Mouse (Mus musculus) CH12.LX (cell line): ENCODE data around the gene Cdc42. TPM values are rescaled to one million over a fixed set of nuclear protein-coding genes. Genes with fewer than 3 reads are reported as not detected.

ENCODE experiments used
- DNase-seq: peaks from one replicate; pipeline ENCODE4 v3.0.0-alpha.2; 2013; ENCODE audit errors: extremely low read depth
- H3K27ac ChIP-seq: 2 replicates; pipeline ENCODE4 v1.5.1; 2012; ENCODE audit warnings: low read depth, mild to moderate bottlenecking, control low read depth, moderate library complexity; ENCODE audit not compliant: insufficient read depth
- H3K27me3 ChIP-seq: replicated peaks from 2 replicates; pipeline ENCODE3; 2012; ENCODE audit warnings: inconsistent platforms
- H3K36me3 ChIP-seq, 2 experiments: replicated peaks in 1 of 2; 2 replicates each; pipeline versions ENCODE3 to v1.6.1; 2012; ENCODE audit warnings: inconsistent platforms in 1 of 2, low read length in 1 of 2, mild to moderate bottlenecking in 1 of 2, mixed read lengths in 1 of 2, moderate library complexity in 1 of 2; ENCODE audit not compliant: control insufficient read depth in 1 of 2, insufficient read depth in 1 of 2
- H3K4me1 ChIP-seq, 2 experiments: 2 replicates each; pipeline ENCODE4 v1.6.1; 2012; ENCODE audit warnings: inconsistent platforms in 1 of 2, moderate library complexity in 1 of 2; ENCODE audit not compliant: insufficient read depth in 2 of 2, control insufficient read depth in 1 of 2
- H3K4me2 ChIP-seq: 2 replicates; pipeline ENCODE4 v1.6.1; 2012; ENCODE audit warnings: low read depth, mild to moderate bottlenecking, control low read depth; ENCODE audit not compliant: poor library complexity, insufficient read depth, severe bottlenecking
- H3K4me3 ChIP-seq, 3 experiments: fragments of 150-350 bp in 1 of 3; sonication (generic) in 1 of 3; replicated peaks in 1 of 3; 2 replicates each; pipeline versions ENCODE3 to v1.5.1; 2011 to 2012; ENCODE audit warnings: low read depth in 2 of 3, low read length in 2 of 3, mild to moderate bottlenecking in 2 of 3, moderate library complexity in 2 of 3, control low read depth in 1 of 3, improper control_type of control experiment in 1 of 3, inconsistent platforms in 1 of 3, mixed read lengths in 1 of 3; ENCODE audit not compliant: poor library complexity in 1 of 3
- H3K79me2 ChIP-seq: replicated peaks from 2 replicates; pipeline ENCODE4 v1.6.1; 2012; ENCODE audit warnings: mild to moderate bottlenecking, moderate library complexity; ENCODE audit not compliant: control insufficient read depth, poor library complexity, insufficient read depth, severe bottlenecking; ENCODE audit errors: extremely low read depth
- H3K9ac ChIP-seq: 2 replicates; pipeline ENCODE4 v1.6.1; 2012; ENCODE audit warnings: low read depth, mild to moderate bottlenecking, control low read depth, moderate library complexity; ENCODE audit not compliant: insufficient read depth
- H3K9me3 ChIP-seq: replicated peaks from 2 replicates; pipeline ENCODE3; 2012; ENCODE audit warnings: low read length, inconsistent platforms, mixed read lengths
- CHD1 ChIP-seq: IDR thresholded peaks from 2 replicates; pipeline ENCODE4 v1.6.1; 2012; ENCODE audit warnings: low read depth, low read length, improper control_type of control experiment, inconsistent platforms
- CTCF ChIP-seq, 2 experiments: IDR thresholded peaks in 1 of 2; conservative IDR thresholded peaks in 1 of 2; 2 replicates each; pipeline ENCODE4 v1.5.1; 2011 to 2012; ENCODE audit warnings: low read depth in 2 of 2, low read length in 2 of 2, improper control_type of control experiment in 1 of 2, inconsistent platforms in 1 of 2, mild to moderate bottlenecking in 1 of 2, moderate library complexity in 1 of 2
- E2F4 ChIP-seq: IDR thresholded peaks from 2 replicates; pipeline ENCODE4 v1.6.1; 2011; ENCODE audit warnings: low read depth, low read length, improper control_type of control experiment; ENCODE audit not compliant: insufficient replicate concordance
- ELF1 ChIP-seq: IDR thresholded peaks from 2 replicates; pipeline ENCODE4 v1.6.1; 2014; ENCODE audit warnings: low read depth, mild to moderate bottlenecking, inconsistent platforms, low read length, improper control_type of control experiment
- EP300 ChIP-seq: IDR thresholded peaks from 2 replicates; pipeline ENCODE4 v1.6.1; 2011; ENCODE audit warnings: low read length, improper control_type of control experiment
- ETS1 ChIP-seq: conservative IDR thresholded peaks from 2 replicates; pipeline ENCODE4 v1.6.1; 2012; ENCODE audit warnings: low read depth, mild to moderate bottlenecking, inconsistent platforms, low read length, improper control_type of control experiment, moderate library complexity
- GABPA ChIP-seq: IDR thresholded peaks from 2 replicates; pipeline ENCODE4 v1.6.1; 2012; ENCODE audit warnings: low read depth, low read length, improper control_type of control experiment, inconsistent platforms; ENCODE audit not compliant: insufficient replicate concordance
- JUN ChIP-seq: IDR thresholded peaks from 2 replicates; pipeline ENCODE4 v1.6.1; 2011; ENCODE audit warnings: low read depth, mild to moderate bottlenecking, low read length, improper control_type of control experiment, moderate library complexity; ENCODE audit not compliant: insufficient read depth
- KAT2A ChIP-seq: IDR thresholded peaks from 2 replicates; pipeline ENCODE4 v1.6.1; 2012; ENCODE audit warnings: low read length, improper control_type of control experiment, inconsistent platforms; ENCODE audit not compliant: insufficient replicate concordance
- MAFK ChIP-seq: IDR thresholded peaks from 2 replicates; pipeline ENCODE4 v1.6.1; 2011; ENCODE audit warnings: low read length, improper control_type of control experiment; ENCODE audit not compliant: insufficient replicate concordance
- MAX ChIP-seq: IDR thresholded peaks from 2 replicates; pipeline ENCODE4 v1.6.1; 2011; ENCODE audit warnings: low read length, improper control_type of control experiment
- MAZ ChIP-seq: IDR thresholded peaks from 2 replicates; pipeline ENCODE4 v1.6.1; 2012; ENCODE audit warnings: low read depth, mild to moderate bottlenecking, inconsistent platforms, low read length, improper control_type of control experiment, moderate library complexity
- MXI1 ChIP-seq: IDR thresholded peaks from 2 replicates; pipeline ENCODE4 v1.6.1; 2011; ENCODE audit warnings: mild to moderate bottlenecking, low read depth, low read length, improper control_type of control experiment
- MYC ChIP-seq: IDR thresholded peaks from 2 replicates; pipeline ENCODE4 v1.6.1; 2011; ENCODE audit warnings: low read depth, mild to moderate bottlenecking, improper control_type of control experiment, low read length
- NELFE ChIP-seq: IDR thresholded peaks from 2 replicates; pipeline ENCODE4 v1.6.1; 2011; ENCODE audit warnings: low read depth, low read length, improper control_type of control experiment
- POLR2A ChIP-seq: IDR thresholded peaks from 2 replicates; pipeline ENCODE4 v1.6.1; 2011; ENCODE audit warnings: low read depth, mild to moderate bottlenecking, improper control_type of control experiment, low read length
- POLR2AphosphoS2 ChIP-seq: IDR thresholded peaks from 2 replicates; pipeline ENCODE4 v1.6.1; 2011; ENCODE audit warnings: low read depth, low read length, improper control_type of control experiment
- RCOR1 ChIP-seq: conservative IDR thresholded peaks from 2 replicates; pipeline ENCODE4 v1.6.1; 2012; ENCODE audit warnings: low read depth, mild to moderate bottlenecking, inconsistent platforms, low read length, improper control_type of control experiment
- SIN3A ChIP-seq: IDR thresholded peaks from 2 replicates; pipeline ENCODE4 v1.6.1; 2012; ENCODE audit warnings: low read length, improper control_type of control experiment, inconsistent platforms
- SMC3 ChIP-seq: IDR thresholded peaks from 2 replicates; pipeline ENCODE4 v1.6.1; 2011; ENCODE audit warnings: low read depth, low read length, improper control_type of control experiment
- TBP ChIP-seq: conservative IDR thresholded peaks from 2 replicates; pipeline ENCODE4 v1.6.1; 2011; ENCODE audit warnings: low read depth, low read length, improper control_type of control experiment
- TCF12 ChIP-seq: IDR thresholded peaks from 2 replicates; pipeline ENCODE4 v1.6.1; 2014; ENCODE audit warnings: low read depth, mild to moderate bottlenecking, inconsistent platforms, low read length, improper control_type of control experiment
- USF1 ChIP-seq: IDR thresholded peaks from 2 replicates; pipeline ENCODE4 v1.6.1; 2014; ENCODE audit warnings: low read depth, mild to moderate bottlenecking, inconsistent platforms, low read length, improper control_type of control experiment
- ZC3H11A ChIP-seq: IDR thresholded peaks from 2 replicates; pipeline ENCODE4 v1.6.1; 2012; ENCODE audit warnings: low read depth, mild to moderate bottlenecking, inconsistent platforms, low read length, improper control_type of control experiment
- ZNF384 ChIP-seq: IDR thresholded peaks from 2 replicates; pipeline ENCODE4 v1.6.1; 2012; ENCODE audit warnings: low read depth, low read length, improper control_type of control experiment, inconsistent platforms
- dilution Hi-C: fragments of 300-500 bp; cut with MboI; formaldehyde crosslinking; loops from 2 replicates; pipeline ENCODE4 v1.14.3; 2020; ENCODE audit warnings: low sequenced_read_pairs; ENCODE audit not compliant: extremely low pct_unique_long_range_greater_than_20kb, extremely low pct_ligation_motif_present
- in situ Hi-C: fragments of 300-500 bp; cut with MboI; formaldehyde crosslinking; loops from 3 replicates; pipeline ENCODE4 v1.14.3; 2019; ENCODE audit warnings: low sequenced_read_pairs, low pct_ligation_motif_present, low pct_unique_long_range_greater_than_20kb, mixed read lengths
- polyA plus RNA-seq: library from polyadenylated mRNA; unstranded; fragments of >175 nt; gene quantifications from 2 replicates; pipeline ENCODE4 v1.2.1, GENCODE M21; 2012; ENCODE audit warnings: low read depth; ENCODE audit not compliant: insufficient read length
- total RNA-seq, 2 experiments: library from RNA; depleted of rRNA; stranded (reverse); fragments of 300-350 nt in 1 of 2; fragments of >200 nt in 1 of 2; gene quantifications; 2 replicates each; pipeline ENCODE4 v1.2.3; 2012 to 2014

Cdc42 gene
- total and polyA plus RNA-seq, 3 experiments = 209 to 594 (median 378) TPM

DNA sequence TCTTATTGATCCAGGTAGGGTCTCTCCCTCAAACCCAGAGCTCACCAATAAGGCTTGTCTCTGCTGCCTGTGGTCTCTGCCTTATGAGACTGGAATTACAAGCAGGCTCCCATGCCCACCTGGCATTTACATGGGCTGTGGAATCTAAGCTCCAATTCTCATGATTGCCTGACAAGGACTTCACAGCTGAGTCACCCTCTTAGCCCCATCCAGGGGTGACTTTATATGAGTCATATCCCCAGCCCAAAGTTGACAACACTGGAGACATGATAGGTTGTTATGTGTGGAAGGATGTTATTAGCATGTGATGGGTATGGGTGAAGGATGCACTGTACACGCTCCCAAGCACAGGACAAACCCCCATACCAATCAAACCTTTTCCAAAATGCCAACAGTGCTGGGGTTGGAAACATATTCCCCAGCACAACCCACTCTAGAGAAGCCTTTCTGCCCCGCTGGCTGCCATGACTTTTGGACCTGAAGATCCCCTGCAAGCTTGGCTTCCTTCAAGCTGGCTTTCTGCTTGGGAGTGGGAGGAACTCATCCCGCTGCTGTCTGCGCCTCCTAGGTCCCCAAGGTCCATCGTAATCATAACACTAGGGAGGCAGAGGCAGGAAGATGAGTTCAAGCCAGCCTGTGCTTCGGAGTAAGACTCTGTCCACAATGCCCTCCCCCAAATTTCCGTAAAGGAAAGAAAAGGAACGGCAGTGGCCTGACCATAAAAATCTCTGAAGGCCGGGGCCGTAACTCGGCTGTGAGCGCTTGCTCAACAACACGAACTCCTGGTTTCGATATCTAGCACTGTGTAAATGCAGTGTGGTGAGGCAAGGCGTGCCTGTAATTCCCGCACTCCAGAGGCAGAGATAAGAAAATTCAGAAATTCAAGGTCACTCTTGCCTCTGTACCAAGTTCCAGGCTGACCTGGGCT, 14.3 kb upstream of the Cdc42 start:
- Histone ChIP-seq H3K4me1 (peaks cover 21 to 29% of the 10 kb centered on the region in 2 experiments), H3K36me3 (peaks cover 0 to 3% of the 10 kb centered on the region in 2 experiments), H3K27me3 (no peaks in the 10 kb centered on the region), H3K4me2 (no peak overlapping the region), H3K27ac (no peak overlapping the region), H3K9me3 (no peaks in the 10 kb centered on the region), H3K4me3 (no peak overlapping the region), H3K79me2 (no peaks in the 10 kb centered on the region), H3K9ac (no peak overlapping the region)
- dilution Hi-C loops = no loop called here
- no peak for TF ChIP-seq SIN3A
- no peak for TF ChIP-seq EP300
- no peak for TF ChIP-seq MAX
- no peak for TF ChIP-seq MAFK
- TF ChIP-seq MAZ = no peak
- no peak for TF ChIP-seq ZNF384
- TF ChIP-seq POLR2A = no peak
- TF ChIP-seq KAT2A = no peak
- TF ChIP-seq NELFE = no peak
- no peak for TF ChIP-seq MXI1
- no peak for TF ChIP-seq RCOR1
- no peak for TF ChIP-seq USF1
- no peak for TF ChIP-seq SMC3
- no peak for TF ChIP-seq CTCF (conservative IDR thresholded peaks at IDR 0.05 in 1 of 2, IDR thresholded peaks at IDR 0.05 in 1 of 2; ENCODE audit: low read depth in 2 of 2, low read length in 2 of 2)
- no peak for TF ChIP-seq GABPA
- TF ChIP-seq TCF12 = no peak
- in situ Hi-C loops = no loop called here
- DNase-seq = no peak

DNA sequence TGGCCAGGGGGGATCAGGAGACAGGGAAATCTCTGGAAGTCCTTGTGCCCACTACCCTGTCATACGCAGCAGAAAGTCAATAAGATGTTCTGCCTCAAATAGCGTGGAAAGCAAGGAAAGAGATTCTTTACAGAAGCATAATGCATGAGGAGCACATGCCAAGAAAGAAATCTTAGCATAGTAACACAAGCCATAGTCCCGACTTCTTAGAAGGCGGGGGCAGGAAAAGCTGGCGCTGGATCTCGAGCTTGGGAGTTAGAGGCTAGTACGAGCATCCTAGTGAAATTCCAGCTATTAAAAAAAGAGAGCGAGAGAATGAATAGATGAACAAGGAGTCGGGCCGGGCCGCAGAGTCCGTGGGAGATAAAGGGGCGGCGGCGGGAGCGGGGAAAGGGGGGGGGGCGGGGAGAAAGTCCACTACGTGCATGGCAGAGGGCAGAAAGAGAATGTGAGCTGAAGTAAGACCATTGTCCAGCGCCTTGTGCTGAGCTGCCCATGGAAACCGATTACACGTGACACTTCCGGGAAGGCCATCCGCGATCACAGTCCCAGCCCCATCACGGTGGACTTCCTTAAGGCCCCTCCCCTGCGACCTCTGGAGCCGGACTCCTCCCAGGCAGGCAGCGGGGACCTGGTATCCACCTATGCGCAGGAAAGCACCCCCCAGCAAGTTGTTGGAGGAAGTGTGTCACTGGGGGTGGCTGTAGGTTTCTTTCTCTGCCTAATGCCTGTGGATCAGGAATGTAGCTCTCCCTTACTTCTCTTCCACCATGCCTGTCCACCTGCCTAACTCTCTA, 12.6 kb upstream of the Cdc42 start:
- no peaks in the 10 kb centered on the region for H3K9me3 ChIP-seq
- no peak overlapping the region for H3K4me2 ChIP-seq
- H3K36me3 ChIP-seq = no peaks in the 10 kb centered on the region
- H3K27me3 ChIP-seq = no peaks in the 10 kb centered on the region
- in situ Hi-C loops = no loop called here
- peaks cover 28 to 46% of the 10 kb centered on the region in 2 experiments for H3K4me1 ChIP-seq
- no peak overlapping the region for H3K27ac ChIP-seq
- no peak for DNase-seq
- H3K79me2 ChIP-seq = no peaks in the 10 kb centered on the region
- no peak overlapping the region for H3K9ac ChIP-seq
- no peak for TF ChIP-seq POLR2AphosphoS2
- TF ChIP-seq CHD1 = no peak
- no peak for TF ChIP-seq TBP
- no peak for TF ChIP-seq TCF12
- TF ChIP-seq MXI1 = no peak
- no peak for TF ChIP-seq JUN
- no peak for TF ChIP-seq MYC
- no peak for TF ChIP-seq ETS1
- no peak for TF ChIP-seq SIN3A
- TF ChIP-seq E2F4 = no peak
- TF ChIP-seq ZC3H11A = no peak
- TF ChIP-seq ELF1 = no peak
- H3K4me3 ChIP-seq = no peak overlapping the region
- dilution Hi-C loops = no loop called here
